Mouse (Mus musculus) thymus, adult 2 months (tissue): ENCODE data around the gene Rmi2. TPM values are rescaled to one million over a fixed set of nuclear protein-coding genes. Genes with fewer than 3 reads are reported as not detected.

ENCODE experiments used
- DNase-seq: peaks from one replicate; pipeline ENCODE4 v3.0.0; 2021
- H3K27ac ChIP-seq: fragments of 200-500 bp; 2 replicates; pipeline ENCODE4 v1.5.1; 2012; ENCODE audit warnings: low read length, control low read depth; ENCODE audit not compliant: control insufficient read depth, insufficient read depth
- H3K27me3 ChIP-seq: fragments of 200-500 bp; 2 replicates; pipeline ENCODE4 v1.6.1; 2012; ENCODE audit warnings: mild to moderate bottlenecking, low read length, moderate library complexity, mixed read lengths; ENCODE audit not compliant: control insufficient read depth, insufficient read depth
- H3K36me3 ChIP-seq: fragments of 200-500 bp; 2 replicates; pipeline ENCODE4 v1.6.1; 2012; ENCODE audit warnings: mild to moderate bottlenecking, low read length, moderate library complexity; ENCODE audit not compliant: control insufficient read depth, insufficient read depth
- H3K4me1 ChIP-seq: fragments of 200-500 bp; replicated peaks from 2 replicates; pipeline ENCODE4 v1.6.1; 2012; ENCODE audit warnings: low read length; ENCODE audit not compliant: control insufficient read depth, insufficient read depth
- H3K4me3 ChIP-seq: fragments of 200-500 bp; 2 replicates; pipeline ENCODE4 v1.5.1; 2012; ENCODE audit warnings: mild to moderate bottlenecking, low read length, control low read depth, moderate library complexity; ENCODE audit not compliant: control insufficient read depth, insufficient read depth
- CTCF ChIP-seq: fragments of 200-500 bp; IDR thresholded peaks from 2 replicates; pipeline ENCODE4 v1.5.1; 2012; ENCODE audit warnings: mild to moderate bottlenecking, control low read depth, low read length, moderate library complexity, borderline replicate concordance; ENCODE audit not compliant: control insufficient read depth, poor library complexity, insufficient read depth; ENCODE audit errors: extremely low read depth
- POLR2A ChIP-seq: fragments of 200-500 bp; IDR thresholded peaks from 2 replicates; pipeline ENCODE4 v1.6.1; 2012; ENCODE audit warnings: mild to moderate bottlenecking, low read length, control low read depth, moderate library complexity; ENCODE audit not compliant: control insufficient read depth, poor library complexity, insufficient read depth; ENCODE audit errors: extremely low read depth
- WGBS: fragments of 180-500 bp; shearing (Covaris S2); methylation state at CpG from one replicate; pipeline ENCODE4 v1.1.7; 2018; 5-methylcytosine and 5-hydroxymethylcytosine counted together
- polyA plus RNA-seq: library from polyadenylated mRNA; depleted of rRNA; stranded (reverse); fragments of >200 nt; gene quantifications from 2 replicates; pipeline ENCODE4 v1.2.3, GENCODE M21; 2012

The Rmi2 gene
- polyA plus RNA-seq, 1 experiment: 23.0 TPM

DNA sequence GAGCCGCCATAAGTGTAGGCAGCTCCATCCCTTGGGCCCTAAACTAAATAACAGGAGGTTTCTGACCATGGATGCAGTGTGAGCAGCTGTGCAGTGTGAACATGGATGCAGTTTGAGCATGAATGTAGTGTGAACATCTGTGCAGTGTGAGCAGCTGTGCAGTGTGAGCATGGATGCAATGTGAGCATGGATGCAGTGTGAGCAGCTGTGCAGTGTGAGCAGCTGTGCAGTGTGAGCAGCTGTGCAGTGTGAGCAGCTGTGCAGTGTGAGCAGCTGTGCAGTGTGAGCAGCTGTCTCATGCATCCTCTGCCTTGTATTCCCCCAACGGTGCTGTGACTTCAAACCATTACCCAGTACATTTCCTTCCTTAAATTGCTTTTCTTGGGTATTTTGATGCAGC, 52.6 kb downstream of the Rmi2 start:
- H3K27me3 ChIP-seq: no peaks in the 10 kb centered on the region
- no peaks in the 10 kb centered on the region for H3K4me1 ChIP-seq
- H3K27ac ChIP-seq: no peak overlapping the region
- H3K36me3 ChIP-seq: no peaks in the 10 kb centered on the region
- WGBS: 55% methylated on average over 2 of the region's 2 CpGs
- TF ChIP-seq POLR2A (no peak), CTCF (no peak)
- no peak overlapping the region for H3K4me3 ChIP-seq
- DNase-seq: no peak

DNA sequence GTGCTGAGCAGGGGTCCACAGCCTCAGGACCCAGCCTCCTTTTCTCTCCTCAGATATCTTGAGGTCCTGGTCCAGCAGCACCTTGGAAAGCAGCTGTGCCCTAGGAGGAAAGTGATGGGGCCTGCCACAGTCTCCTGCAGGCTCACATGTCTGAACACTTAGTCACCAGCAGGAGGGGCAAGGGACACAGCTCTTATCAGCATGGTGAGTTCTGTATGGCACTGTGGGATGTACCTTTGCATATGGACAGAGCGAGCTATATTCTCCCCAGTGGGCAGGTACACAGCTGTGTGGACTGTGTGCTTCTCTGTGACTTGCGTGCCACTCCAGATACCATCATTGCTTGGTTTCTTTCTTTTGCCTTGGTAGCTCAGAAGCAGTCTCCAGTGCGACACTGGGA, 55.5 kb downstream of the Rmi2 start:
- TF ChIP-seq CTCF: no peak
- WGBS: 77% methylated on average over 3 of the region's 3 CpGs
- no peaks in the 10 kb centered on the region for H3K27me3 ChIP-seq

DNA sequence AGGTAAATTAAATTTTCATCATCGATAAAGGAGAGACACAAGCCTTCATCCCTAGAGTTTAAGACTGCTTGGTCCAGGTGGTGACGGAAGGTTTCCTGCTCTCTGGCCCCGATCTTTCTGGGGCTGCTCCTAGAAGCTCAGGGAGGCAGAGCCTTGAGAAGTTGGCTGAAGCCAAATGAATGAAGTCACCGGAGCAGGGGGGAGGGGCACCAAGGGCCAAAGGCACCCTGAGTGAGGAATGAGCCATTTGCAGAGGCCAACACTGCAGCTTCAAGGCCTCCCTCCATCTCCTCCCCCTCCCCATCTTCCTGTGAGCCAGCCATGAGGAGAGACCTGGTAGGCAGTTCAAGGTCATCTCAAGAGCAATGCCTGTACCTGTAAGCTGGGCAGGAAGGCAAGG, 58.3 kb downstream of the Rmi2 start:
- no peaks in the 10 kb centered on the region for H3K4me1 ChIP-seq
- no peaks in the 10 kb centered on the region for H3K36me3 ChIP-seq
- no peak overlapping the region for H3K4me3 ChIP-seq
- no peak overlapping the region for H3K27ac ChIP-seq
- TF ChIP-seq CTCF (no peak), POLR2A (no peak)
- DNase-seq: no peak
- WGBS: 94% methylated on average over 4 of the region's 4 CpGs
- H3K27me3 ChIP-seq: no peaks in the 10 kb centered on the region

More for the DNA sequence above, 55.5 kb downstream of the Rmi2 start:
- H3K36me3 ChIP-seq: no peaks in the 10 kb centered on the region
- DNase-seq: no peak
- H3K4me1 ChIP-seq: no peaks in the 10 kb centered on the region
- no peak overlapping the region for H3K4me3 ChIP-seq
- no peak overlapping the region for H3K27ac ChIP-seq

DNA sequence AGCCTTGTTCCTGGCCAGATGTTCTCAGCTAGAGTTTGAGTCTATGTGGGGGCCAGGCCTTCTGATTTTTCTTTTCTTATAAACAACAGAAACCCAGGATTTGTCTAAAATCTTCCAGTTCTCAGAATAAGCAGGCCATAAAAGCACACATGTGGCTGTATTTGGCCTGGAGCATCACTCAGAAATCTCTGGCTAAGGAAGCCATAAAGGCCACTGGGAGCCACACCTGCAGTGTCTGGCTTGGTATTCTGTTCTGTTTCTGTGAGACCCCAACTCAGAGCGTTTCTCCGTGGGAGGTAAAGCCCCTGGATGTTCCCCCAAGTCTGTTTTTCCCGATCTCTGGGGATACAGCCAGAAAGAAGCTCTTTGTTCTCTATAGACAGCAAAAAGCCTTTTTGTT, 61.0 kb downstream of the Rmi2 start:
- H3K27ac ChIP-seq: no peak overlapping the region

DNA sequence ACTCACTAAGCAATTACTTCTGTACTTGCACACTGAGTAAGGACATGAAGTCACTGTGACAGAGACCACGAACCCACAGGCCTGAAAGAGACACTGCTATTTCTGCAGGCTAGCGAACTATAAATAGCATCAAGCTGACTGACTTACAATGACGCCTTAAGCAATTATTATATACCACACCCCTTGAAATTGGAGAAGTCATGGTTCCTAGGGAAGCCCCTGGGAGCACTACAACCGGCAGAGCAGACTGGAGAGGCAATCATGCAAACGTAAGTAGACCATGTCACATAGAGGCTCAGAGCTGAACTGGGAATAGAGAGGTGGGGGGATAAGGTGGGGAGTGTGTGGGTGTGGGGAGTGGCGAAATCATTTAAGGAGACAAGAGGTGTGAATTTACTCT, 62.5 kb downstream of the Rmi2 start:
- H3K27ac ChIP-seq: no peak overlapping the region
- H3K4me1 ChIP-seq: peaks cover 4% of the 10 kb centered on the region; the same call in 1 of the 2 replicates
- H3K4me3 ChIP-seq: no peak overlapping the region
- DNase-seq: no peak
- H3K36me3 ChIP-seq: no peaks in the 10 kb centered on the region
- TF ChIP-seq CTCF (no peak), POLR2A (no peak)
- no peaks in the 10 kb centered on the region for H3K27me3 ChIP-seq
- 53% methylated on average over 6 of the region's 6 CpGs for WGBS

More for the DNA sequence above, 61.0 kb downstream of the Rmi2 start:
- H3K4me3 ChIP-seq: no peak overlapping the region
- DNase-seq: no peak
- no peaks in the 10 kb centered on the region for H3K27me3 ChIP-seq
- 93% methylated on average over 3 of the region's 3 CpGs for WGBS
- peaks cover 2% of the 10 kb centered on the region; the same call in 1 of the 2 replicates for H3K4me1 ChIP-seq
- TF ChIP-seq CTCF (no peak), POLR2A (no peak)
- H3K36me3 ChIP-seq: no peaks in the 10 kb centered on the region

DNA sequence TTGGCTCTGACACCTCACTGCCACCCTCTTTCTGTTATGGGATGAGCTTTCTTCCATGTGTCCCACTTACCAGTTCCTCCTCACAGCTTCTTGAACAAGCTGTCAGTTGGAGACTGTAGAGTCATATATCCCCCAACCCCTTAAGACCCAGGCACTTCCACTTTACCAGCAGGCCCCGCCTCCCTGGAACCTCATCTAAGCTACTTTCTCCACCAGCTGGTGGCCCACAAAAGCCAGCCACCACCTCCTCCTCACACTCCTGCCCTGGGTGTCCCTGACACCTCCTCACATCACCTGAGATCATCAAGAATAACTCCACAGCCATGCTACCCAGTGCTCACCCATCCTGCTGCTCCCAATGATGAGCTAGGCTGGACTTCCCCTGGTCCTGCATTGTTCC, 65.9 kb downstream of the Rmi2 start:
- Histone ChIP-seq H3K4me1 (peaks cover 11% of the 10 kb centered on the region), H3K36me3 (no peaks in the 10 kb centered on the region), H3K27ac (no peak overlapping the region), H3K4me3 (no peak overlapping the region), H3K27me3 (no peaks in the 10 kb centered on the region)
- WGBS: 17% methylated on average over 1 of the region's 1 CpGs
- DNase-seq: peak; percentile 23
- no peak for TF ChIP-seq POLR2A
- no peak for TF ChIP-seq CTCF

DNA sequence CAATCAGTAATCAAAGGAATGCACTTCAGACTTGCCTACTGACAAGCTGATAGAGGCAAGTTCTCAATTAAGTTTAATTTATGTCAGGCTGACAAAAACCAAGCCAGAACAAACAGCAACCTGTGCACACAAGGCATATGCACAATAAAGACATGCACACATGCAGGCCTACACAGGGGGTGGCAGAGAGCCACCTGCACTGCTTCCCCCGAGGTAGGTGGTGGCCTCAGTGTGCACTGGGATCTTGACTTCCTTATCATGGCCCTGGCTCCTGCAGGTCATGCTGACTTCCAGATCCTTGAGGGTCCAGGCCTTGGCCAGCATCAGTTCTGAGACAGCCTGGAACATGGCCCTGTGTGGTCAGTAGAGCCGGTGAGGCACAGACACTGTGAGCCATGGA, 67.1 kb downstream of the Rmi2 start:
- Histone ChIP-seq H3K36me3 (no peaks in the 10 kb centered on the region), H3K4me1 (peaks cover 16% of the 10 kb centered on the region), H3K4me3 (no peak overlapping the region), H3K27ac (no peak overlapping the region), H3K27me3 (no peaks in the 10 kb centered on the region)
- TF ChIP-seq POLR2A (no peak), CTCF (no peak)
- WGBS: 62% methylated on average over 2 of the region's 2 CpGs
- peak; percentile 27 for DNase-seq
